Comparison of ENCODE assay signal across 8 mouse cellular contexts in the genomic region with DNA sequence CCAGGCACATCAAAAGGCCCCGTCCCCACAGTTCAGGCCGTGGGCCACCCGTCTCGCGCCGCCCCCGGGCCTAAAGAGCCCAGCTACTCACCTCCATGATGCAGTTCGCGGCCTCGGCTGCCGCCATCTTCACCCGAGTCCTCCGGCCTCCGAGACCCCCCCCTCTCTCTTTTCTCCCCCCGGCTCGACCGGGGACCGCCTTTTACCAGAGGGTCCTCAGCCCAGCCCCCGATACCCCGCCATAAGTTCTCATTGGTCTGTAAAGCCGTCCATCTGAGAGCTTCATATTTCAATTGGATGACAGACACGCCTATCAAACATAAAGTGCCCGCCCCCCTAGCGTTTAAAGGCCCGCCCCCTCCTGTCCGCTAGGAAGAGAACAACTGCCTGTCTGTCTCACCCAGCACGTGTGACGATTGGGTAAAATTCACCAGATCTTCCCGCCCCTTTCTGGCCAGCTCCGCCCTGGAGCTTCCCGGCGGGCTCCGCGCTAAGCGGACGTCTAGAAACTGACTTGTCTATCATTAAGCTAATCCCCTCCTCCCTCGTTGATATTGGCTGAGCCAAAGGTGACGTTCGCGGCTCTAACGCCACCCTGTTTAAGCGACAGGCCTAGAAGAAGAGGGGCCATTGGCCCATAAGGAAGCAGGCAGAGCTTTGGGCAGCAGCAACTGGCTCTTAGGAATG. TPM values are rescaled to one million over a fixed set of nuclear protein-coding genes. Genes with fewer than 3 reads are reported as not detected.
A peak's percentile ranks its signal among the peaks of the same experiment; 100 is the strongest.
DNase-seq lines count a peak whose midpoint lies in the region; ATAC-seq lines count a peak whose summit lies in the region.

Gene Prmt1 (minus strand): TSS at position 377 of the 687 bp plus-strand sequence.

- H3K9ac ChIP-seq in heart, embryonic 14.5 days (ENCODE audit: low read length): peak within 1 kb of the TSS; percentile 99
- peak within 1 kb of the TSS; percentile 93 for H3K9ac ChIP-seq in liver, embryonic 13.5 days
- peak within 1 kb of the TSS; percentile 98 for H3K9ac ChIP-seq in stomach, embryonic 16.5 days (ENCODE audit: low read length)

- DNase-seq in c-Kit-negative CD71-positive TER-119-positive erythroid progenitor cells, embryonic 14.5 days (ENCODE audit: low read depth, low spot score): peak; percentile 97
- DNase-seq in fibroblast of lung, adult 2 months (ENCODE audit: low read depth): peak; percentile 100
- peak; percentile 99 for DNase-seq in kidney, postnatal 14 days
- DNase-seq in liver, embryonic 13.5 days: peak; percentile 99
- peak; percentile 94 for DNase-seq in neural tube, embryonic 10.5 days (ENCODE audit: extremely low spot score, low spot score)

- no peaks in the 10 kb centered on the region for H3K9me3 ChIP-seq in heart, embryonic 14.5 days (ENCODE audit: control insufficient read depth, low read length)
- no peaks in the 10 kb centered on the region for H3K9me3 ChIP-seq in liver, embryonic 13.5 days (replicated peaks)
- no peaks in the 10 kb centered on the region for H3K9me3 ChIP-seq in stomach, embryonic 16.5 days (replicated peaks; ENCODE audit: control insufficient read depth, low read length)

- peak within 1 kb of the TSS; percentile 79 to 96 for H3K4me3 ChIP-seq in heart, embryonic 14.5 days (ENCODE audit: control insufficient read depth in 1 of 2, insufficient read depth in 1 of 2, low read depth in 1 of 2, low read length in 2 of 2)
- H3K4me3 ChIP-seq in liver, embryonic 13.5 days (replicated peaks): peak within 1 kb of the TSS; percentile 82
- peak within 1 kb of the TSS; percentile 97 for H3K4me3 ChIP-seq in stomach, embryonic 16.5 days (replicated peaks; ENCODE audit: low read length)

- peaks cover 48% of the 10 kb centered on the region for H3K36me3 ChIP-seq in heart, embryonic 14.5 days (ENCODE audit: control insufficient read depth, insufficient read depth, low read length)
- H3K36me3 ChIP-seq in liver, embryonic 13.5 days: peaks cover 37% of the 10 kb centered on the region
- H3K36me3 ChIP-seq in stomach, embryonic 16.5 days (ENCODE audit: control insufficient read depth, insufficient read depth, low read length): peaks cover 8% of the 10 kb centered on the region; the same call in 1 of the 2 replicates

- H3K27ac ChIP-seq in heart, embryonic 14.5 days (replicated peaks in 1 of 2; ENCODE audit: control insufficient read depth in 1 of 2, insufficient read depth in 1 of 2, low read depth in 2 of 2, low read length in 2 of 2): peak within 1 kb of the TSS; percentile 94 to 96
- H3K27ac ChIP-seq in liver, embryonic 13.5 days: peak within 1 kb of the TSS; percentile 88
- H3K27ac ChIP-seq in stomach, embryonic 16.5 days (ENCODE audit: low read length): peak within 1 kb of the TSS; percentile 96

- peak within 1 kb of the TSS; percentile 84 for H3K4me2 ChIP-seq in heart, embryonic 14.5 days (ENCODE audit: low read length)
- H3K4me2 ChIP-seq in liver, embryonic 13.5 days: peak within 1 kb of the TSS; percentile 95
- peak within 1 kb of the TSS; percentile 56 for H3K4me2 ChIP-seq in stomach, embryonic 16.5 days (ENCODE audit: low read depth, low read length)

- H3K27me3 ChIP-seq in heart, embryonic 14.5 days (ENCODE audit: control insufficient read depth, insufficient read depth, low read length): no peaks in the 10 kb centered on the region
- no peaks in the 10 kb centered on the region for H3K27me3 ChIP-seq in liver, embryonic 13.5 days
- H3K27me3 ChIP-seq in stomach, embryonic 16.5 days (ENCODE audit: control insufficient read depth, insufficient read depth, low read length): no peaks in the 10 kb centered on the region

- peaks cover 12 to 29% of the 10 kb centered on the region in 2 experiments for H3K4me1 ChIP-seq in heart, embryonic 14.5 days (ENCODE audit: control insufficient read depth in 2 of 2, insufficient read depth in 2 of 2, low read length in 2 of 2)
- peaks cover 51% of the 10 kb centered on the region for H3K4me1 ChIP-seq in liver, embryonic 13.5 days (replicated peaks)
- peaks cover 24% of the 10 kb centered on the region for H3K4me1 ChIP-seq in stomach, embryonic 16.5 days (ENCODE audit: control insufficient read depth, insufficient read depth, low read length)

- under 1% methylated on average over 42 of the region's 42 CpGs for WGBS in heart, embryonic 14.5 days
- under 1% methylated on average over 41 of the region's 42 CpGs for WGBS in liver, embryonic 13.5 days (ENCODE audit: insufficient replicate concordance)
- under 1% methylated on average over 37 of the region's 42 CpGs for WGBS in stomach, embryonic 16.5 days

- peak; percentile 88 for ATAC-seq in CD4-positive, CD25-positive, alpha-beta regulatory T cell, adult 4 months
- peak; percentile 95 for ATAC-seq in heart, embryonic 14.5 days (ENCODE audit: insufficient number of reproducible peaks, insufficient read depth, low FRiP score, low read depth)
- peak; percentile 95 for ATAC-seq in liver, embryonic 13.5 days (ENCODE audit: low read depth)
- peak; percentile 97 for ATAC-seq in stomach, embryonic 16.5 days (ENCODE audit: insufficient read depth, low FRiP score)

RNA-seq across cellular contexts. Expression of gene Prmt1, which starts in this region (rescaled TPM):
- polyA plus RNA-seq in CD4-positive, CD25-positive, alpha-beta regulatory T cell, adult 4 months (2017; shearing (Covaris generic)): 100 to 1,000 TPM in 1 of 2 experiments, 10 to 100 TPM in 1; 39.7 to 114 TPM
- 134 and 145 TPM in 2 replicates for polyA plus RNA-seq in heart, embryonic 14.5 days (2014; fragmentation: Nextera tagmentation; extraction: Ambion mirVana)
- 214 and 220 TPM in 2 replicates for polyA plus RNA-seq in liver, embryonic 13.5 days (2015; fragmentation: Nextera tagmentation; extraction: Ambion mirVana)
- polyA plus RNA-seq in stomach, embryonic 16.5 days (2015; fragmentation: Nextera tagmentation; extraction: Ambion mirVana): 302 and 324 TPM in 2 replicates

Comparison
In these comparisons a context has a peak if more than half of its experiments do, and no peak if none do; other contexts are left out.
1. Peak in every context shown above with its lines: DNase-seq, ATAC-seq, H3K4me3 ChIP-seq and H3K27ac ChIP-seq.